Mouse (Mus musculus): ENCODE data around the gene Rgsl1. TPM values are rescaled to one million over a fixed set of nuclear protein-coding genes. Genes with fewer than 3 reads are reported as not detected.
"Not testable (repeated sequence)": the region's sequence is repeated elsewhere in the genome, so short reads cannot be mapped to it uniquely, and the experiment has no call there.

Rgsl1 gene
- total RNA-seq, 4 experiments from 2014 or later: 1.1 to 2.0 (median 1.4) TPM

DNA sequence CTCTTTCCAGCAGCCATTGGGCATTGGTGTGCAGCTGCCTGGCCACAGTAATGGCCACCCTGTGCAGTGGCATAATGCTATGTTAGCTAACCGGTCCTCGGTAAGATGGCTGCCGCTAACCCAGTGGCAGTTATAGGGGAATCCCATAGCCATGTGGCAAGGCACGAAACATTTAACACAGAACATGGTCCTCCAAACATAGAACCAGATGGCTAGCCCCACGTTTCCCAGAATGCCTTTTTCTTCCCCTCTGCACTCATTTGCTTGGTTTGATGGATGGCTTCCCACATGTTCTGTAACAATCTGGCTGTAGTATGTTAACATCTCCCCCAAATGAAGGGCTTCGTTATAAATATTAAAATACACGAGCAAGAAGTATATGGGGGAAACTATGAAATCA lies 67.7 kb downstream of the Rgsl1 start:
- DNase-seq (ENCODE audit: low spot score in 2 of 2): no peak

DNA sequence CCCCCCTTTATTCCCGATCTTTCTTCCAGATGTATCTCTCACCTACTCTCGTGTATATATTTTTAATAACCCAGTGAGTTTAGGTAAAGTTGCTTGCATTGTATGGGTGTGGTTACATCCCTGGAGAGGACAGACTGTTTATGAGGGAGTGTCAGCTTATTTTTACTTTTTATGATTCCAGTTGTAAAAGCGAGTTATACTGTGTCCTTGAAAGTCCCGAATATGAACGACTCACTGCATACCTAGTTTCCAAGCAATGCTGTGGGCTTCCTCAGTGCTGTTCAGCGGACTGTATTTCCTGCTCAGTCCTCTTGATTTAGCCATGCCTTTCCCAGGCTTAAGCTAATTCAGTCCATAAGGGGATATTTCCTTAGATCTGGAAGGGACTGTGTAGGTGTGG lies 68.8 kb downstream of the Rgsl1 start:
- DNase-seq (ENCODE audit: low spot score in 2 of 2): no peak

DNA sequence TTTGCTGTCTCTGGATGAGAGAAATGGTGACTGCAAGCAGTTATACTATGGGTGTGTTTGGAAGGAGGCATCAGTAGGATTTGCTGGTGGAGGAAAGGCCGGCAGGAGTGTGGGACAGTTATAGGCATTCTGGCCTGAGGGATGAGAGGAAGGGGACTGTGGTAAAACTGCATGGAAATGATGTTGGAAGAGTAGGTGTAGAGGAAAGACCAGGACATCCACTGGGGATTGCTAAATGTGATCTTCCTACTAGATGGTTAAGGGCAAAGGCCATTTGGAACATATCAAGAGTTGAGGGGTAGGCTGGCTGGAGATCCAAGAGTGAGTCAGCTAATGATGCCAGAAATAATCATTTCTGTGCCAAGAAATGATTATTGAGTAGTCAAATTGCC lies 73.2 kb downstream of the Rgsl1 start:
- DNase-seq (ENCODE audit: low spot score in 2 of 2): no peak

DNA sequence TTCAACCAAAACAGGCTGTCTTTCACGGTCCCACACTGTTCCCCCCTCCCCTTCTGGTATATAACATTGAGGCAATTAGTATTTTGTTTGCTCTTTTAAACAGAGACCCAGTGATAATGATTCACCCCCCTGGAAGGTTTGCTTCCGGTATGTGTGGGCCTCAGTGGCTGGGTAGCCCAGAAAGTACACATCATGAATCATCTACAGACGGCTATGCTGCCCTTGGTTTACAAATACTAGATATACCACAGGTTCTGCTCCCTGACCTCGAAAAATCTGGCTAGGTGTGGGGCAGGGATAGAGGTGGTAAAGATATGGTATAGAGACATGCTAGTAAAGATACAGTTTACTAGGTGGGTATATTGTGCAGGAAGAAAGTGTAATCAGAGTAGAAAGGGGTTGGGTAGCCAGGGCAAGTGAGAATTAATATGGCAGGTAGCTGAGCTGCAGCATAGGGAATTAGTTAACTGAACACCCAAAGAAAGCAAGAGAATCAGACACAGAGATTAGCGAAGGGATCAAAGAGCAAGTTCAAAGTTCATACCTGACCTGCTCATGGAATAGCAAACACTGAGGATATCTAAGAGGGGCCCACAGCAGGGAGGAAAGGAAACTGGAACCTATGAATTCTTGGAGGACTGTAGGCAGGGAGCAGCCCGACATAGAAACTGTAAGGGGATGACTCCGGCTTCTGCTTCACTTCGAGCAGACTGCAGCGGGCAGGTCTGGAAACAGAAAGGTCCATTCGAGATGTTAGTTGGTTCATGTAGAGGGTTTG lies 73.8 kb downstream of the Rgsl1 start:
- DNase-seq (ENCODE audit: low spot score in 2 of 2): no peak

DNA sequence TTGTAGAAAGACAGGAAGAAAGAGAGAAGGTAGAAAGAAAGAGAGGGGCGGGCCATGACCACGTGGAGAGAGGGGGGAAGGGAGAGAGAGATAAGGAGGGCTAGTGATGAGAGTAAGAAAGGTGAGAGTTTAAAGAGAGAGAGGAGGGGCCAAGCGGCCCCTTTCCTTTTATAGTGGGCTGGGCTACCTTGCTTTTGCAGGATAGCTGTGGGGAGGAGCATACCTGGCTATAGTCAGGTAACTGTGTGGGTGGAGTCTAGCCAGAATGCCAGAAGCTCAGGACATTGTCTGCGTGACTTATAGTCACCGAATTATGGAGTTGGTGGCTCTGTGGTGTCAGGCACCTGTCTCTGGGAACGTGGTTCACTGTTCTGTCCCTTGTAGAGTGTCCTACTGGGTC lies 74.4 kb downstream of the Rgsl1 start:
- not testable (repeated sequence) for DNase-seq (ENCODE audit: low spot score in 2 of 2)

DNA sequence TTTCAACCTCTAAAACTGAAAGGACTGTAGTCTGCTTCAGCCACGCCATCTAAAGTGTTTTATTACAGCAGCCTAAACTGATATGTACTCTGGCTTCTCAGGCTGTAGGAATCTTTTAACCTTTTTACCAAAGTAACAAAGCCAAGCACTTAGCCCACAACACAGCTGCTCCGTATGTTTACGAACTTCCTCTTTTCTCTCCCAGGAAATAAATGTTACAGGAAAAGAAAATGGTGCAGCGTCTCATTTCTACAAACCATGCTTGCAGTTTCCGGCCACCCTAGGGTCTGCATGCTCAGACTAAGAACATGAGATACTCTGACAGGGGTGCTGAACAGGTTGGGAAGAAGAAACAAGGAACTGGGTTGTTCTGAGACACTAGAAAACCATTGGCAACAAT lies 75.5 kb downstream of the Rgsl1 start:
- DNase-seq (ENCODE audit: low spot score in 2 of 2): no peak

DNA sequence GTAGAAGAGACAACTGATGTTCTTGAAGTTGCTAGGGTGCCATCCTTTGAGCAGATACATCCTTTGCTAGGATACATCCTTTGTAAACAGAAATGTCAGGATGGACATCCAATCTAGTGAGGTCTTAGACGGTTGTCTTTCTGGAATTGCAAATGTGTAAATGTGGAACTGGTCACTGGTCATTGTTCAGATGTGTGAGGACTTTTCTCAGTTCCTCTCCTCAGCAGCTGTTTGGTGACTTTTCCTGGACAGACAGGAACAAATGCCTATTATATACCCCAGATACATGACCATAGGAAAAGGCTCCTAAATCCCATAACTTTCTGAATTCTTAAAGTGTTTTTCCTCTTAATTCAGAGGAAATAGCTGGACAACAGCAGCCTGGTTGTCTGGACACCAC lies 76.7 kb downstream of the Rgsl1 start:
- DNase-seq (ENCODE audit: low spot score in 2 of 2): no peak

DNA sequence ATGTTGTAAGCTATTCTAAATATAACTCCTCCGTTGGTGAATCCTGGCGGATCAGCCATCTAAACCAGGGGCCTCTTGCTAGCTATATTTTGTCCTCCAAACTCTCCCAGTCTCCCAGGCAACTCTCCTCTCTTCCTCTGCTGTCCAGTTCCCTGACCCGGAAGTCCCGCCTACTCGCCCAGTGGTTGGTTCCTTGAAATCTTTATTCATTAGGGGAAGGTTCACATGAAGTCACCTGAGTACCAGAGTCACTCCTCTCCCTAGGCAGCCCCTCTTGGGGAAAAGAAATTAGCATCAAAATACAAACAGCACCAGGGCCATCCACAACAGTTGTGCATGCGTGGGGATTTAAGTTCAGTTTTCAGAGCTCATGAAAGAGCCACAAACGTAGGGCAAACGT lies 77.6 kb downstream of the Rgsl1 start:
- DNase-seq (ENCODE audit: low spot score in 2 of 2): no peak

DNA sequence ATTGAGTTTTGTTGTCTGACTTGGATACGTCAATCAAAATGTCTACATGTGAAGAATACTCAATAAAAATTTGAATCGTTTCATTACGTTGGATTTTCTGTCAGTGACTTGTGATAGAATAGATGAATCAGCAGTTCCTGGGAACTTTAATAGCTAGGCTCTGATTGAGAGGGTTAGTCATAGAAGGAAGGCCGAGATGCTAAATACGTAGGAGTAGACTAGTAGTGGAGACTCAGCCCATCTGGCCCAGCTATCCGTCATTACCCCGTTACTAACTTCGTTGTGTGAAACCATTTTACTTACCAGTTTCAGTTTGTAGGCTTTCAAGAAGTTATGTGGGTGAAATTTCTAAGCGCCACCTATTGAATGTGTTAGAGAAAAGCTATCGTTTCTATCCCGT lies 79.8 kb downstream of the Rgsl1 start:
- DNase-seq (ENCODE audit: low spot score in 2 of 2): no peak

DNA sequence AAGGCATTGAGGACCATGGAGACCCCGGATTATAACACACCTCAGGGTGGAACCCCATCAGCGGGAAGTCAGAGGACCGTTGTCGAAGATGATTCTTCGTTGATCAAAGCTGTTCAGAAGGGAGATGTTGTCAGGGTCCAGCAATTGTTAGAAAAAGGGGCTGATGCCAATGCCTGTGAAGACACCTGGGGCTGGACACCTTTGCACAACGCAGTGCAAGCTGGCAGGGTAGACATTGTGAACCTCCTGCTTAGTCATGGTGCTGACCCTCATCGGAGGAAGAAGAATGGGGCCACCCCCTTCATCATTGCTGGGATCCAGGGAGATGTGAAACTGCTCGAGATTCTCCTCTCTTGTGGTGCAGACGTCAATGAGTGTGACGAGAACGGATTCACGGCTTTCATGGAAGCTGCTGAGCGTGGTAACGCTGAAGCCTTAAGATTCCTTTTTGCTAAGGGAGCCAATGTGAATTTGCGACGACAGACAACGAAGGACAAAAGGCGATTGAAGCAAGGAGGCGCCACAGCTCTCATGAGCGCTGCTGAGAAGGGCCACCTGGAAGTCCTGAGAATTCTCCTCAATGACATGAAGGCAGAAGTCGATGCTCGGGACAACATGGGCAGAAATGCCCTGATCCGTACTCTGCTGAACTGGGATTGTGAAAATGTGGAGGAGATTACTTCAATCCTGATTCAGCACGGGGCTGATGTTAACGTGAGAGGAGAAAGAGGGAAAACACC lies 90.0 kb downstream of the Rgsl1 start:
- DNase-seq (ENCODE audit: low spot score in 2 of 2): no peak

DNA sequence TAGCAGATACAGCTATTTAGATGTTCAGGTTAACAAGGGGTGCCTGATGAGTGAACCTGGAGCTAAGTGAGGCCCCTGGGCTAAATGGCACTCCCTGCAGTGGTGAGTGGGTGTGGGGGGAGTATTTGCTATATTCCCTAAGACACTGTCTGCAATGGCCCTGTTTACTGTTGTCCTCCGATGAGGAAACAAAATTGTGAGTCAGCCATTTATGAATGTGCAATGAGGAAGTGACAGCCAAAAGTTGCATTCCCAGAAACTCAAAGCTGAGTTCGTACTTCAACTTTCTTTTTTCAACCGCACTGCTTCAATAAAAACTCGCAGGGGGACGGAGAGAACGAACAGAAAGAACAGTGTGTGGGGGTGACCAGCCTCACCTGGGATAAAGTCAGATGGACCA lies 91.4 kb downstream of the Rgsl1 start:
- DNase-seq (ENCODE audit: low spot score in 2 of 2): no peak

DNA sequence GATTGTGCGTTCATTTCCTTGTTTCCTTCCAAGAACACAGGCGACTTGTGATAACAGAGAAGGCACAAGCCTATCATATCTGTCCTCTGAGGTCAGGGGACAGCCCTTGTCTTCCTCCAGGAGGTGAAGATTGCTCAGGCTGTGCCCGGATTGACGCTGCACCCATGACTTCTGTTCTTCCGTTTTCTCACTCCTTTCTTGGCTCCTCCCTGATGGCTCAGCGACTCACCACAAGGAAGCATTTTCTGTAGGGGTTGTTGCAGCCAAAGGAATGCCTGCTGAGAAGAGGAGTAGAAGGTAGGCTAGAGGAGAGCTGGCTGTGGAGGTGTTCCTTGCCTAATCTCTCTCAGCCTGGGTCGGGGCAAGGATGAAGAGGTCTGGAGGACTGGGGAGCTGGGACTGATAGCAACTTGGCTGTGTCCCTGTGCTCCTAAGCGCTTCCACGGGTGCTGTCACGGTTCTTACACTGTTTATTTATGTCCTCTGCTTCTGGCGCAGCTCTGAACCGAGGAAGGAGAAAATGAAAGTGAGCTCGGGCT lies 92.1 kb downstream of the Rgsl1 start:
- no peak for DNase-seq (ENCODE audit: low spot score in 2 of 2)

DNA sequence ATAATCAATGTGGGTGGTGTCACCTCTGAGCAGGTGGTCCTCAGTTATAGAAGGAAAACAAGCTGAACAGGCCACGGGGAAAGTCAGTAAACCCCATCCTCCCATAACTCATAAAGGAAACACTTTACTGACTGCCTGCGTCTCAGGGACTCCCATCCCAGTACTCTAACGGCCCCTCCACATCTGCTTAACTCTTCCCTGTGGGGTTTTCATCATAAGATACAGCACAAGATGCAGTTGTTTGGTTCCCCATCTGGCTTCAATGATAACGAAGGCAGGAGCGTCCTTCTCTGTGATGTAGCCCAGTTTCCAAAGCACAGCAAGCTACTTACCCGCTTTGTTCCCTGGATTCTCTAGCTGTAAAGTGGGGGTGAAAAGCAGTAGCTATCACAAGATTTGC lies 93.9 kb downstream of the Rgsl1 start:
- no peak for DNase-seq (ENCODE audit: low spot score in 2 of 2)

DNA sequence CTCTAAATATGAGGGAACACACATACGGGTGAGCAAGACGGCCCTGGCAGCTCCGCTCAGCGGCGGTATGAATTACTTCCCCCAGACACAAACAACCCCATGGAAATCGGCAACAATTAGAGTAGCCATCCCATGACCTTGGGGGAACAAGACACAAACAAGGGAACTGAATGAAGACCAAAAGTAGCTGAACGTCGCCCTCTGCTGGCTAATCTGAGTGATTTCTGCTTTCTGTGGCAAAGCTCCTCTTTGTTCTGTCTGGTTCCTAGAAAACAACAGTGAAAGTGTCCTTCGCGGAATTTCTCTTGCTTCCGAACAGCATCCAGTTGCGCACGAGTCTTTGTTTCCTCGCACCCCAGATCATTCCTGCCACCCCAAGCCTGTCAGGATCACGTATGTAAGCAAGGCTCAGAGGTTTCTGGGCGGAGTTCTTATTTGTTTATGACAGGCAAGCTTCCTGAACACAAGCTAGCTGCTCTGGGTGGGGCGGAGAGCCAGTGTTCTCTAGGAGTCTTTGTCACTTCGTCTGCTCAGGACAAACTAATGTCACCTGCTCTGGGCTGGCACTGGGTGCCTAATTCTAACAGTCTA lies 94.6 kb downstream of the Rgsl1 start, which contains the start of gene Rnasel:
Gene Rnasel, plus strand, starts transcription at position 216 of the 591 bp plus-strand sequence.
- no peak for DNase-seq (ENCODE audit: low spot score in 2 of 2)

DNA sequence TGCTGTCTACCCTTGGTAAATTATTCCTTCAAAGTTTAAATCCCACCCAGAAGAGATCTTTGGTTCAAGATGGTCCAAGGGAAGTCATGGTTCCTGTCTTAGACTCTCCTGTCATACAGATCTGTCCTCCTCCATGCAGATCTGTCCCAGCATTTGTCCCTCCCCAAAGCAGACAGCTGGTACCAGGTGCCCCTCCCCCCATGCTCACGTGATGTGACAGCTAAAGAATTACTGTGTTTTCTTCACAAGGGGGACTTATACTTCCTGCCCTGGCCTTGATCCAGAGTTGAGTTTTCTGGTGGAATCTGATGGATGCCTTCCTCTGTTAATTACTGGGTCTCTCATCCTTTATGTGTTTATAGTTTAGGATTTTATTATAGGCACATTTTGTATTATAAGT lies 95.4 kb downstream of the Rgsl1 start:
- no peak for DNase-seq (ENCODE audit: low spot score in 2 of 2)

DNA sequence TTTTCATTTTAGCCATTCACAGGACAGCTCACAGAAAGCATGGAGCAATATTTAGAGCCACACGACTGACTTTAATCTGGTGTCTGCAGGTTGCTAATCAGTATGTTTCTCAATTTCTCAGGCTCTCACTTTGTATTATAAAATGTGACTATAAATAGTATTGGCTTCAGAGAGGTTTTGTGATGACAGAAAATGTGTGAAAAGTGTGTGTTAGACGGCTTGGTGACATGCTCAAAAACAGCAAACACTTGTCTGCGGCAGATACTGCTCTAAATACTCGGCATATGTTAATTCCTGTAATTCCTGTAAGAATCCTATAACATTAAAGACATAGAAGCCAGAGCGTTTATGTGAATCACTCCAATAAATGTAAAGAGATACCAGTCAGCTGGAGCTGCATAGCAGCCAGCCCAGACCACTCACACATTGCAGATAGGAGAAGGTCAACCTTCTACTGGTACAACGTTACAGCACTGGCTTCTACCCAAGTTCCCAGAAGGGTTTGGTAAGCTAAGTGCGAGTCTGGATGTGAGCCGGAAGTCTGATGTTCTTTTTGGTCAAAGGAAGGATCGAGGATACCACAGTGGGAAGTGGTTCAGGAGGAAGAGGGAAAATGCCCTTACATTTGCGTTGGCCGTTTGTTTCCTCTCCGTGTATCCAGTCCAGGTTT lies 95.9 kb downstream of the Rgsl1 start:
- DNase-seq (ENCODE audit: low spot score in 2 of 2): no peak

DNA sequence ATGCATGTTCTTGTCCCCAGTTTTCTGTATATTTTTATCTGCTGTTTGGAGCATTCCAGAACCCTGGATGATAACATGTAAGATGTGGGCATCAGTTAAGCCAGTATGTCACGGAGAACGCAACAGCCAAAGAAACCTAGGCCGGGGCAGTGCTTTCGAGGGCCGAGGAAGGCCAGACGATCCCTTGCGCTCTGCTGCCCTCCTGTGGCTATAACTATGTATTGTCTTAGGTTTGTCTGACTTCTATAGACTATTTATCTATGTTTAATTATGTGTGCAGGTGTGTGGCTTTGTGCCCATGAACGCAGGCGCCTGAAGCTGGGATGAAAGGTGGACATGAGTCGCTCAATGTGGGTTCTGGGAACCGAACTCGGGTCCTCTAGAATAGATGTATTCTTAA lies 97.2 kb downstream of the Rgsl1 start:
- no peak for DNase-seq (ENCODE audit: low spot score in 2 of 2)

DNA sequence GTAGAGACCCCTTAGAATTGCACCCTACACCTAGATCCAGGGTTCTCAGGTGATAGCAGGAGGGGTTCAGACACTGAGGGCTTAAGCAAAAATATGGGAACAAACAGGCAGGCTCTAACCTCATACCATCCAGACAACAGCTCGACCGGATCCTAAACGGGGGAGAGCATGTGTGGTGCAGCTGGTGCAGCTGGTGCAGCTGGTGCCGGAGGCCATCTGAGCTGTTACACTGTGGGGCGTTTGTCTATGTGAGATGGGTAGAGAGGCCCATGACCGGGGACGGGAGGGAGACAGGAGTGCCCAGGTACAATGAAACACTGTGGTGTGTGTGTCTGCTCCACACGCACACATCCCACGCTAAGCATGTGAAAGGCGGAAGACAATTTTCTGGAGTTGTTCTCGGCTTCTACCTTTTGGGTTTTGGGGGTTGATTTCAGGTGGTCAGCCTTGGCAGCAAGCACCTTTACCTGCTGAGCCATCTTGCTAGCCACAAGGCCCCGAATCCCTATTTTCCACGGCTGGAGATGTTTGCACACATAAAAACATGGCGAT lies 97.7 kb downstream of the Rgsl1 start:
- no peak for DNase-seq (ENCODE audit: low spot score in 2 of 2)

DNA sequence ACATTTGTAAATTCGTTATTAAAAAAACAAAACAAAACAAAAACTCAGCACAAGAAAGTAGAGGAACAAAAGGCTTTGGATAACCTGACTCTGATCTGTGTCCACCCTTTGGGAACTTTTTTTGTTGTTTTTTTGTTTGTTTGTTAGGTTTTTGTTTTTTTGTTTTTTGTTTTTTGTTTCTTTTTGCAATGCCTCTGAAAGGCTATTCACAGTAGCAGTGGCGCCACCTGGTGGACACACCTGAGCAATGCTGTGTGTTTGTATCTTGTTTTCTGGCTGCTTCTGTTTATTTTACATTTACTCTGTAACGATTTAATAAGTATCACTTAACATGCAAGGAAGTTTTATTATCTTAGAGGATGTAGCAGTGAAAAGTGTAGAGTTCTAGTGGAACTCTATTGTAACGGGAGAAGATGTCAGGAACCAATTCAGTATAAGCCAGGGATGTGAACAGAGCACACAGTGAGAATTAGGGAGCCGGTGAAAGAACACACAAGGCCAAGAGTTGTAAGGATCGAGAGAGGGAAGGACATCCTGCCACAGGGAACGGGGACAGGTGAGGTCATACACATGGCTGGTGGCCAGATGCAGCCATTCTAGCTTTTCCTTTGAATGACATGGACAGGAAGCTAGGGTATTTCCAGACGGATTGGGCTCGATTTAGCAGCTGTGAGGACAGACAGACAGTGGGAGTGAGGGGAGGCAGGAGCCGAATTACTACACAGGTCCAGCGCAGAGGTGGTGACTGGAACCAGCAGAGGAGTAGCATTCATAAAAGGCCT lies 101.4 kb downstream of the Rgsl1 start:
- DNase-seq (ENCODE audit: low spot score in 2 of 2): no peak

DNA sequence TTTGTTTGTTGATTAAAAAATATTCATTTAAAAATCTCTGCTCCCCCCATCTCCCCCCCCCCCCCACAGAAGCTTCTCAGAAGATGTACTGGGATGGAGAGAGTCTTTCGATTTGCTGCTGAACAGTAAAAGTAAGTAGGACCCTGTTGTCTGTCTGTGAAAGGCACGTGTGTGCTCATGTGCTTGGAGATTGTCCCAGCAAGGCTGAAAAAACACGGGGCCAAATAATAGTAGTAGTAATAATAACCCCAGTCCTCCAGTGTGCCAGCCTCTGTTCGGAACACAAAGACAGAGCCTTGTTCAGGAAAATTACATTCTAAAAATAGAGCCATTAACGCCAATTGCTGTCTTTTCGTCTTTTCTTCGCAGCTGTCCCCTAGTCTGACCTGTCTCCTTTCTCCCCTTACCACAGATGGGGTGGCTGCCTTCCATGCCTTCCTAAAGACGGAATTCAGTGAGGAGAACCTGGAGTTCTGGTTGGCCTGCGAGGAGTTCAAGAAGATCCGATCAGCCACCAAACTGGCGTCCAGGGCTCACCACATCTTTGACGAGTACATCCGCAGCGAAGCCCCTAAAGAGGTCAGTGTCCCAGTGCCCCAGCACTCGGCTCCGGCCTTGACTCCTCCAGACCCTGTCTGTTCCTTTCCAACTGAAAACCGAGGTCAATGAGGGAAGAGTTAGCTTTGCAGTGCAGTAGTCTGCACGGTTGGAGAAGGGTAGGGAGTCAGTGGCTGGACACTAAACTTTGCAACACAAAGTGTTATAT lies 102.2 kb downstream of the Rgsl1 start:
- no peak for DNase-seq (ENCODE audit: low spot score in 2 of 2)

Measured in left cerebral cortex, adult 8-10 months (tissue).